ENCODE assay signal across 8 mouse cellular contexts in the genomic region with DNA sequence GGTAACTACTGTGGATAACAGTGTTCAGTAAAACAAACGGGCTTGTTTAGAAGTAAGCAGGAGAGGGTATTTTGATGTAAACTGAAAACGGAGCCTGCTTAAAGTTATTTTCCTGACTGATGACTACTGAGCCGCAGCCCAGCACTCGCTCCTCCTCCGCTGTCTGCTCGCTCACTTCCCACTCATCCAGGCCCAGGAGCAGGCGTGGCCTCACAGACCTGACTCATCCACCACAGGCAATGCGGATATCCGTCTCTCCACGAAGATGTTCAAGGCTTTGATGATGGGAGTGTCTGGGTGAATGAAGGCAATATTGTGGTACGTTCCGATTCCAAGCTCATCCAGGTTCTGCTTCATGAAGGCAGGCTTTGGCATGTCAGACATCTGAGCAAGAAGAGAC. TPM values are rescaled to one million over a fixed set of nuclear protein-coding genes. Genes with fewer than 3 reads are reported as not detected.
DNase-seq lines count a peak whose midpoint lies in the region.

No protein-coding gene starts in this region.

- DNase-seq in heart, adult 11 months: peak; percentile 93
- DNase-seq in heart, adult 8-10 months (ENCODE audit: low spot score): no peak
- DNase-seq in thymus, postnatal 4 days: peak; percentile 20
- DNase-seq in thymus, postnatal 10 days (ENCODE audit: low spot score in 2 of 2): no peak
- peak; percentile 53 to 74 for DNase-seq in left cerebral cortex, adult 18-20 months (ENCODE audit: low spot score in 2 of 2)
- peak; percentile 31 to 40 for DNase-seq in urinary bladder, postnatal 36 days (ENCODE audit: low spot score in 2 of 2)
- DNase-seq in kidney, adult 11 months: no peak
- DNase-seq in embryo, embryonic 9.5 days (ENCODE audit: extremely low spot score): no peak

RNA-seq across cellular contexts. Expression of gene Rheb, which starts 28.9 kb away (rescaled TPM):
- 10 to 100 TPM; 76.2 to 78.6 (median 77.5) TPM for total RNA-seq in heart, adult 8-10 months (2022)
- 100 to 1,000 TPM; 130 to 134 TPM for total RNA-seq in left cerebral cortex, adult 18-20 months (2021)

Comparison
In these comparisons a context has a peak if more than half of its experiments do, and no peak if none do; other contexts are left out.
1. DNase-seq: peak in heart, adult 11 months (single experiment), thymus, postnatal 4 days (single experiment), left cerebral cortex, adult 18-20 months (2 of 2) and urinary bladder, postnatal 36 days (2 of 2); none in heart, adult 8-10 months (single experiment), thymus, postnatal 10 days (0 of 2), kidney, adult 11 months (single experiment) and embryo, embryonic 9.5 days (single experiment).